Mouse (Mus musculus) kidney, adult 2 months (tissue): ENCODE results near the gene Rai1.

Experiments used
- CTCF ChIP-seq: fragments of 200-500 bp; conservative IDR thresholded peaks from 2 replicates; pipeline ENCODE4 v1.5.1; 2011; ENCODE audit warnings: low read depth, mild to moderate bottlenecking, control low read depth, low read length, moderate library complexity, mixed read lengths; ENCODE audit not compliant: insufficient read depth, insufficient read length
- POLR2A ChIP-seq: fragments of 200-500 bp; IDR thresholded peaks from one replicate; pipeline ENCODE4 v1.6.1; 2011; ENCODE audit warnings: low read depth, low read length, control low read depth

DNA sequence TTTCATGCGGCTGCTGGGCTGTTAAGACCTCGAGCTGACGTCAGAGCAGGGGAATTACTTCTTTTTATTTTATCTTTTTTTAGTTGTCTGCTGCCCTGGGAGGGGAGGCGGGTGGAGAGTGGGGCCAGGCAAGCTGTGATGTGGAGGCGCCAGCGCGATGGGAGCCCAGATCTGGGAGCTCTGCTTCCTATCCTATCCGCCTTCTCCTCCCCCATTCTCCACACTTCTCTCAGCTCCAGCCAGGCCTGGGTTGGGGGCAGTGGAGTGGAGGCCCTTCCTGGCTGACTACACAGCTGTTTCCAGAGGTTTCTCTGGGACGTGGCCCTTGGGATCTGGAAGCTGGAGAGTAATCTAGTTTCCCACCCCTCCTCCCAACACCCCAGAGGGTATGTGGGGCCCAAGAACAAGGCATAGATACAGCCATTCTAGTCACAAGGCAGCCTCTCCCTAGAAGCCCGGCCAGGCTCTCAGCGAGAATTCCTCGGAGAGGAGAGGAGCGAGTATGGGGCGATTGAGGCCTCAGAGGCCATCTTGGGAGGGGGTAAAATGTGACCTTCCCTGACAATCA is 1.8 kb downstream of the Rai1 start:
- TF ChIP-seq POLR2A = no peak
- TF ChIP-seq CTCF = no peak
